Mouse (Mus musculus) mouse trophoblast stem cell (cell line): Measurements from ENCODE around the gene Ten1.

Experiments used
- in situ Hi-C, 2 experiments: fragments of 300-500 bp; cut with MseI, MboI; formaldehyde crosslinking; loops; 2 replicates in 1 of 2; 3 replicates in 1 of 2; pipeline ENCODE4 v1.15.1; 2025

Ten1 gene

GRCm38 (mm10) chr11:116198639-116199531 lies at the start of gene Ten1, which contains the start of gene Acox1:
TSS of gene Ten1 (plus strand) at chr11:116198855.
TSS of gene Acox1 (minus strand) at chr11:116199045.
- in situ Hi-C loops, result no loop called here

DNA sequence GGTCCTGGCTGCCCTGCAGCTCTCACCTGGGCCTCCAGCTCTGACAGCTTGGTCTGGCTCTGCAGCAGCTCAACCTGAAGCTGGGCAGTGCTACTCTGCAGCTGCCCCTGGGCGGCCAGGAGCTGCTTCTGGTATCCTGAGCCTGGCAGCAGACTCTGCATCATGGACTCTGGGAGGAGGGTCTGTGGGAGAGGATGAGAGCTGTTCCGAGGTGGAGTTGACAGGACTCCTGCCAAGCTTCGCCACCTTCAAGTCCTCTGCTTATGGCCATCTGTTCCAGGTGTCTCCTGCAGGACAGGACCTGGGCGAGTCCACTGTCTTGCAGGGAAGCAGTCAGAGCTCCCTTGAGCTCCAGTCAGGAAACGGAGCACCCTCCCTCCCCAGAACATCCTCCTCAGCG lies 49.3 kb upstream of the Ten1 start:
- in situ Hi-C loops, result no loop called here

GRCm38 (mm10) chr11:116150960-116151359 lies 47.7 kb upstream of the Ten1 start:
- in situ Hi-C loops, result no loop called here

DNA sequence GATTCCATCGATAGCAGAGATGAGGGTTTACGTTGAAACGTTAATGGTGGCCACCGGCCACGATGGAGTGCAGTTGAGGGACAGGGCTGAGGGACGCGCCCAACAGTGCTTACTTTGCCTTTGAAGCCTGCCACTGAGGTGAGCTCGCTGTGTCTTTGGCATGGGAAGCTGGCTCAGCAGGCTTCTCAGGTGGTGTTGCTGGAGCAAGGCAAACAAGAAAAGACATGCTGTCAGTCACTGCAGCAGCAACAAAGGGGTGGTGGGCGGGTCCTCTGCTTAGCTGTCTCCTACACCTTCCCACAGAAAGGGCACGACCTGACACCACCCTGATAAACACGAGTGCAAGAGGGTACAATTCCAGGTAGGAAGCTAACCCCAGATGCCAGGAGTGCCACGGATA lies 37.3 kb upstream of the Ten1 start:
- in situ Hi-C loops, result no loop called here

DNA sequence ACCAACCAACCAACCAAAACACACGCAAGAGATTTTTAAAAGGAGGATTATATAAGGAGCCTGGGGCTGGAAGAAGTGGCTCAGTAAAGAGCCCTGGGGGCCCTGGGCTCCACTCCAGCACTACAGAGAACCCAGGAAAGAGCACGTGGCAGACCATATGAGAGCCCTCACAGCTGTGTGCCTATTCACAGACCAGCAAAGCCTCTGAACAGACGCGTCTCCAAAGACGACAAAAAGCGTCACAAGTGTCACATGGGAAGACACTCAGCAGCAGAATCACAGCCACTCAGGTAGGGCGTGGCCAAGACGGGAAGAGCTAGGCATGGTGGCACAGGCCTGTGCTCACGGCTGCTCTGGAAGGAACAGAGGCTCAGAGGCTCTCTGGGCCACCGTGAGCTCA lies 36.5 kb upstream of the Ten1 start:
- in situ Hi-C loops, result no loop called here

GRCm38 (mm10) chr11:116163002-116163401 lies 35.7 kb upstream of the Ten1 start:
- in situ Hi-C loops, result no loop called here

DNA sequence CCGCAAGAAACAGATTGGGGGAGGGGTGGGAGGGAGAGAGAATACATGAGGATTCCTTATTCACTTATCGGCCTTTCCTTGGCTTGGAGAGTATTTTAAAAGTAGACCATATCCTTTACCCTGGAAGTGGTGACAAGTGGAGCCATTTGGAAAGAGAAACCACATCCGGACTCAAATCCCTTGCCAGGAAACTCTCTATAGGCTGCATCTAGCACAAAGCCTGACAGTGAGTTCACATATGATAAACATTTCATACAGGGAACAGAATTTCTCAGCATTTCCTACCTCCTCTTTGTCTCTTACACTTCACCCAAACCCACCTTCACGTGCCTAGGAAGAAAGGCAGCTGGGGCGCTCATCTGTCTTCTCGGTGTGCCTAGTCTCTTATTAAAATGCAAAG lies 31.4 kb upstream of the Ten1 start:
- in situ Hi-C loops, result no loop called here

- in situ Hi-C loops, result no loop called here
Measured at GRCm38 (mm10) chr11:116167884-116168439, 30.7 kb upstream of the Ten1 start, which contains the start of gene Fbf1. TSS of gene Fbf1 (minus strand) at chr11:116168166.

DNA sequence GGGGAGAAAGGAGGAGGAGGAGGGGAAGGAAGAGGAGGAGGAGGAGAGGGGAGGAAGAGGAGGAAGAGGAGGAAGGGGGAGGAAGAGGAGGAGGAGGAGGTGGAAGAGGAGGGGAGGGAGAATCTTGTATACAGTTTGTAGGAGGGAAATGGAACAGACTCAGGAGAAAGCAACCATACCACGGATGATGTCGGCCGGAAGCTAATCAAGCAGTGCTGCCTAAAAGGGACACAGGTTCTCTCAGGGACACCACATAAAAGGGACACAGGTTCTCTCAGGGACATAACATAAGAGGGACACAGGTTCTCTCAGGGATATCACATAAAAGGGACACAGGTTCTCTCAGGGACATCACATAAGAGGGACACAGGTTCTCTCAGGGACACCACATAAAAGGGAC lies 29.4 kb upstream of the Ten1 start:
- in situ Hi-C loops, result no loop called here

DNA sequence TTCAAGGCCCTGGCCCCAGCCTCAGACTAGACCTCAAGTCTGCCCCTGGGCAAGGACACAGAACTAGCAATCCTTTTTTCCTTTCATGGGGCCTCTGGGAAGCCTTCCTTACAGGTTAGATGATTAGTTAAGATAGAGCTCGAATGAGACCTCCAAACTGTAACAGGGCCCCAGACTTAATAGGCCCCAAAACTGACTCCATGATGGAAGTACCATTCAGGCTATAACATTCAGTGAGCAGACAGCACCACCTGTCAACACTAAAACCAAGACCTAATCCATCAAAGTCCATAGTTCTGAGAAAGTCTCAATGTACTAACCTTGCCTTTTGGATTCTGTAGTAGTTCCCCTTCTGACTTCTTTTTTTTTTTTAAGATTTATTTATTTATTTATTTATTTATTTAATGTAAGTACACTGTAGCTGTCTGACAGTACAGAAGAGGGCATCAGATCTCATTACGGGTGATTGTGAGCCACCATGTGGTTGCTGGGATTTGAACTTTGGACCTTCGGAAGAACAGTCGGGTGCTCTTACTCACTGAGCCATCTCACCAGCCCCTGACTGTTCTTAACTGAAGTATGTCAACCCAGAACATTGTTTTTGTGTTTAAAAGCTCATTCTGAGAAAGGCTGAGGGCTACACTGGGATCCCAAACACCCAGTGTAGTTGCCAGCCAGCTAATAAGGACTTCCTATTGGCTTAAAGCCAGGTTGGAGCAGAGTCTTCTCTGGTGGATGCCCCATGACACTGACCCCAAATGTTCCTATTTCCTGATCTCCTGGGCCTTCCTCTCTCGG lies 28.5 kb upstream of the Ten1 start:
- in situ Hi-C loops, result no loop called here

- in situ Hi-C loops, result no loop called here
Measured at GRCm38 (mm10) chr11:116171959-116172358, 26.7 kb upstream of the Ten1 start.

GRCm38 (mm10) chr11:116174775-116175448 lies 23.7 kb upstream of the Ten1 start:
- in situ Hi-C loops, result no loop called here

DNA sequence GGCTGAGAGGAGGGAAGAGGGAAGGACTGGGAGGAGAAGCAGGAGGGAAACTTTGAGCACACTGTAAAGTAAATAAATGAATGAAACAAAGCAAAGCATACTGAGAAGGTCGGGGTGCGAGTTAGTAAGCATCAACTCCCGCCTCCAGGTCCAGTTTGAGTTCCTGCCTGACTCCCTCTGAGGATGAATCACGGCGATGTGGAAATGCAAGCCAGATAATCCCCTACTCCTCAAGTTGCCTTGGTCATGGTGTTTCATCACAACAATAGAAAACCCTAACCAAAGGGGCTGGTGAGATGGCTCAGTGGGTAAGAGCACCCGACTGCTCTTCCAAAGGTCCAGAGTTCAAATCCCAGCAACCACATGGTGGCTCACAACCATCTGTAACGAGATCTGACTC lies 22.6 kb upstream of the Ten1 start:
- in situ Hi-C loops, result no loop called here

GRCm38 (mm10) chr11:116178411-116179121 lies 20.1 kb upstream of the Ten1 start:
- in situ Hi-C loops, result no loop called here

DNA sequence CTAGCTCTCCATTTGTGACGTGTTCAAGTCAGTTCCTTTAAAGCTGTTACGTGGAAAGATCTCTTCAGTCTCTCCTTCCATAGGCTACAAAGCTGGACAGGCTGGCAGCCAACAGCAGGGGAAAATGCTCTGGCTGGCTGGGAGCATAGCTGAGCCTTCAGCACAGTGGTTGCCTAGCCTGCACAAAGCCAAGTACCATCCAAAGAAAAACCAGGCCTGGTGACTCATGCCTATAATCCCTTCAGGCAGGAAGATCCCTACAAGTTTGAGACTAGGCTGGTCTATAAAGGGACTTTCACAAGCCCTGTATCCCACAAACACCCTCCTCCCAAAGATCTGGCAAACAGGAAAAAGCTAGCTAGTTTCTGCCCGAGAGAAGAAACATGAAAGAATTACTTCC lies 12.8 kb upstream of the Ten1 start:
- in situ Hi-C loops, result no loop called here

DNA sequence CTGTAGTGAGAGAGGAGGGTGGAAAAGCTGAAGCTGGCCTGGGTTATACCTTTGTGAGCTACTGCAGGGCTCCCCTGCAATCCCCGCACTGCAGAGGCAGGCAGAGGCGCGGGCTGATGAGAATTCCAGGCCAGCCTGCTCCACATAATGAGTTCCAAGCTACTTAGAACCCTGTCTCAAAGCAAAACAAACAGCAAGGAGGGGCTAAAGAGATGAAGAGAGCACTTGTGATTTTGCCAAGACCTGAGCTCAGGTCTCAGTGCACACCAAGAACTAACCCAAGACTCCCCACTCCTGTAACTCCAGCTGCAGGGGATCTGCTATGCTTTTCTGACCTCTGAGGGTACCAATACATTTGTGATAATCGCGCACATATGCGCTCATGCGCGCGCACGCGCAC lies 12.3 kb upstream of the Ten1 start:
- in situ Hi-C loops, result no loop called here

GRCm38 (mm10) chr11:116187226-116187930 lies 11.3 kb upstream of the Ten1 start:
- in situ Hi-C loops, result no loop called here

GRCm38 (mm10) chr11:116194619-116195018 lies 4.0 kb upstream of the Ten1 start:
- in situ Hi-C loops, result no loop called here

- in situ Hi-C loops, result no loop called here
Measured at GRCm38 (mm10) chr11:116195252-116195651, 3.4 kb upstream of the Ten1 start.

- in situ Hi-C loops, result no loop called here
Measured at GRCm38 (mm10) chr11:116196336-116196735, 2.3 kb upstream of the Ten1 start.
